Mouse (Mus musculus): ENCODE results near the gene Dll4. TPM values are rescaled to one million over a fixed set of nuclear protein-coding genes. Genes with fewer than 3 reads are reported as not detected.
A peak's percentile ranks its signal among the peaks of the same experiment; 100 is the strongest.

Gene Dll4
- polyA plus RNA-seq, 1 experiment from 2014 or later = 3.5 TPM

- Histone ChIP-seq H3K9ac (no peak overlapping the region), H3K4me1 (peaks cover 22% of the 10 kb centered on the region), H3K36me3 (replicated peaks) (peaks cover 69% of the 10 kb centered on the region), H3K9me3 (no peaks in the 10 kb centered on the region), H3K4me3 (replicated peaks) (no peak overlapping the region), H3K27me3 (no peaks in the 10 kb centered on the region), H3K4me2 (no peak overlapping the region), H3K27ac (no peak overlapping the region)
- WGBS = 95% methylated on average over 12 of the region's 12 CpGs
- no peak for ATAC-seq (ENCODE audit: low FRiP score)
These were observed 28.8 kb upstream of the Dll4 start for GRCm38 (mm10) chr2:119296756-119297155.

- Histone ChIP-seq H3K9me3 (no peaks in the 10 kb centered on the region), H3K4me2 (no peak overlapping the region), H3K36me3 (replicated peaks) (peaks cover 65% of the 10 kb centered on the region), H3K4me1 (peaks cover 22% of the 10 kb centered on the region), H3K4me3 (replicated peaks) (no peak overlapping the region), H3K27ac (no peak overlapping the region), H3K27me3 (no peaks in the 10 kb centered on the region), H3K9ac (no peak overlapping the region)
- 94% methylated on average over 19 of the region's 19 CpGs for WGBS
- ATAC-seq (ENCODE audit: low FRiP score) = no peak
These were observed 28.1 kb upstream of the Dll4 start for GRCm38 (mm10) chr2:119297506-119297905.

DNA sequence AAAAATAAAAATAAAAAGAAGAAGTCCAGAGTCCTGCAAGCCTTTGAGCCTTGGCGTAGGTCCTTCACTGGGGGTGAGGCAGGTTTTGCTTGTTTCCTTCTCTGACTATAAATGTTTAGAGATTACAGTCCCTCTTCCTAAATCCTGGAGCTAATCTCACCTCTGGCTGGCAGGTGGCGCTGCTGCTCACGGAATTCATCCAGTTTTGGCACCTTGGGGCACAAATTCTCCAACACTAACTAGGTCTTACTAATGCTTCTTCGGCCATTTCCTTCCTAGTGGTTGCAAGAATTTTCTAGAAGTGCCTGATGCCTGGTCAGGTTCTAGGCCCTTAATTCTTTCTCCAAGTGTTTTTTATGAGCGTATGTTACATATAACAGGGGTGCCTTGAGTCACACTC, 27.3 kb upstream of the Dll4 start:
- Histone ChIP-seq H3K4me2 (no peak overlapping the region), H3K4me3 (replicated peaks) (no peak overlapping the region), H3K27ac (no peak overlapping the region), H3K9me3 (no peaks in the 10 kb centered on the region), H3K27me3 (no peaks in the 10 kb centered on the region), H3K4me1 (peaks cover 22% of the 10 kb centered on the region), H3K36me3 (replicated peaks) (peaks cover 57% of the 10 kb centered on the region), H3K9ac (no peak overlapping the region)
- WGBS = 53% methylated on average over 5 of the region's 5 CpGs
- ATAC-seq (ENCODE audit: low FRiP score) = no peak

- Histone ChIP-seq H3K36me3 (replicated peaks) (peaks cover 51% of the 10 kb centered on the region), H3K27ac (no peak overlapping the region), H3K4me2 (no peak overlapping the region), H3K9ac (no peak overlapping the region), H3K27me3 (no peaks in the 10 kb centered on the region), H3K9me3 (no peaks in the 10 kb centered on the region), H3K4me3 (replicated peaks) (no peak overlapping the region), H3K4me1 (peaks cover 22% of the 10 kb centered on the region)
- WGBS = 90% methylated on average over 2 of the region's 2 CpGs
- no peak for ATAC-seq (ENCODE audit: low FRiP score)
These were observed 26.7 kb upstream of the Dll4 start for GRCm38 (mm10) chr2:119298839-119299238.

DNA sequence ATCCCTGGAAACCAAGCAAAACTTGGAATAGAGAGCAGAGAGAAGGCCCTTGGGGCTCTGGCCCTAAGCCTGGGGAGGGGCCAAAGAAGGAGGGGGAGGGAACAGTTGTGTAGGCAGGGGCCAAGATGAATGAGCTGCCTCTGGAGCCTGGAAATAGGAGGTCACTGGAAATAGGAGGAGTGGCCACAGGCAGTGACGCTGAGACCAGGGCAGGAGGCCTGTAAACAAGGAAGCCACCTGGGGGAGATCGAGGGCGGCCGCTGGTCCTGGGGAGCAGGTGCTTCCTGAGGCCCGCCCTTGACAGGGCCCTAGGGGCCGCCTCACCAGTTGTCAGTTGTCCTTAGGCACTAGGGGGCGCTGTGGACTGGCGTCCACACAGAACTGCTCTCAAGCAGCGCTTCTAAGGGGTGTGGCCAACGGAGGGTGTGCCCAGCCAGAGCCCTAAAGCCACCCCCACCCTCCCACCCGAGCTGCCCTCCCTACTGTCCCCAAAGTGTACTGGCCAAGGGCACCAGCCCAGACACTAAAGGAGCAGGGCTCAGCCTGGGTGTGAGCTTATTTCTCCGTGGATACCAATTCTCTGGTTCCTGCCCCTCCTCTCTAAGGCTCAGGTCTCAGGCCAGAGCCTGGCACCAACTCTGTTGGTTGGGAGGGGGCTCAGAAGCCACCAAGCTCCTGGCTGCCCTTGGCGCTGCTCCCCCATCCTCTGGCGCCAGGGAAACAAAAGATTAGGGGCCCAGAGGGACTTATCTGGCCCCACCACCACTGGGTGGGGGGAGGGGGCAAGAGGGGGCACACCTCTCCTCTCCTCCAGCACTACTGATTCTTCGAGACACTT, 25.4 kb upstream of the Dll4 start:
- peak overlapping the region; percentile 16 for H3K4me2 ChIP-seq
- H3K9me3 ChIP-seq = no peaks in the 10 kb centered on the region
- H3K36me3 ChIP-seq (replicated peaks) = peaks cover 39% of the 10 kb centered on the region
- H3K27me3 ChIP-seq = no peaks in the 10 kb centered on the region
- peak overlapping the region; percentile 61; the same call in 1 of the 2 replicates for H3K27ac ChIP-seq
- ATAC-seq (ENCODE audit: low FRiP score) = peak; percentile 82
- peaks cover 34% of the 10 kb centered on the region for H3K4me1 ChIP-seq
- WGBS = 6% methylated on average over 15 of the region's 15 CpGs
- no peak overlapping the region for H3K4me3 ChIP-seq (replicated peaks)
- H3K9ac ChIP-seq = no peak overlapping the region; the same call in 1 of the 2 replicates

DNA sequence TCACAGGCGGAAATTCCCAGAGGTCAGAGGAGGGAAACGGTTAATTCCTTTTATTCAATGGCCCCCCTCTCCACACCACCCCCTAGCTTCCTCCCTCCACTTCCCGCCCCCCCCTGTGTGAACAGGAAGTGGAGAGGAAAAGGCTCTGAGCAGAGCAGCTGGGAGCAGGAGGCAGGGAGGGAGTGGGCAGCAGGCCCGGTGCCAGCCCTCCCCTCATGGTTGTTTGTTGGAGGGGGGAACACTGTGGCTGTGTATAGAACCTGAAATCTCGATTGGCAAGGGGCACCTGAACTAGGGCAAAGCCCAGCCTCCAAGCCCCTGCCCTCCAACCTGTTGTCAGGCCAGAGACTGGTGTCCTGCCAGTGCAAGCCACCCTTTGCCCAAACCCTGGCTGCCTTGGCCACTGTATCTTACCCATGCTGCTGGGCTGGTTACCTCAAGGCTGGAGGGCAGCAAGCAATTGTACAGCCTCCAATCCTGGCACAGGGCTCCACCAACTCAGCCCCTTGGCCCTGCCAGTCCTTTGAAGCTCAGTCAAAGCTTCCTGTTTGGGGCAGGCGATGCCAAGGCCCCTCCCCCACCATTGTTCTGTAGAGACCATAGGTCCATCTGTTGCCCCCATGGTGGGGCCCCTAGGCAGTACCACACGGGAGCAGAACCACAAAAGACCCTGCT, 24.6 kb upstream of the Dll4 start:
- no peak overlapping the region for H3K4me3 ChIP-seq (replicated peaks)
- no peaks in the 10 kb centered on the region for H3K9me3 ChIP-seq
- peaks cover 35% of the 10 kb centered on the region for H3K36me3 ChIP-seq (replicated peaks)
- peaks cover 34% of the 10 kb centered on the region for H3K4me1 ChIP-seq
- 34% methylated on average over 7 of the region's 7 CpGs for WGBS
- H3K9ac ChIP-seq = no peak overlapping the region; the same call in 1 of the 2 replicates
- peak overlapping the region; percentile 16; the same call in 1 of the 2 replicates for H3K4me2 ChIP-seq
- H3K27me3 ChIP-seq = no peaks in the 10 kb centered on the region
- peak overlapping the region; percentile 61 for H3K27ac ChIP-seq
- peak; percentile 34; the same call in 1 of the 2 replicates for ATAC-seq (ENCODE audit: low FRiP score)

DNA sequence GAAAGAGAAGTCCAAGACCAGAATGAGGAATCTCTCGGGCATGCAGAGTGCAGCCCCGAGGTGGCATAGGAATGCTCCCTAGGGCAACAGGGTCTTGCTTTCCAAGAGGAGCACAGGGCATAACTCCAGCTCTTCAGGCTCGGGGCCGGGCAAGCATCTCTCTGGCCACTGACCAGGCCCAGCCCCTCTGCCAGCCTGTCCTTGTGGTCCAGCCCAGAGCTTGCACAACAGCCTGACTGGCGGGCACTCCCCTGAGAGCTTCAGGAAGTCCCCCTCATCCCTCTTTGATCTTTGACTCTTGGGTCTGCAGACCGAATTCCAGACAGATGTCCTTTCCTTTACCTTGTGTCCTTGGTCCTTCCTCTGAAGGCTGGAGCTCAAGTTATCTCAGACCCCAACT, 22.7 kb upstream of the Dll4 start:
- Histone ChIP-seq H3K9me3 (no peaks in the 10 kb centered on the region), H3K27ac (no peak overlapping the region)

GRCm38 (mm10) chr2:119304391-119304790, 21.2 kb upstream of the Dll4 start:
- H3K27me3 ChIP-seq = no peaks in the 10 kb centered on the region
- no peak for ATAC-seq (ENCODE audit: low FRiP score)
- H3K4me3 ChIP-seq (replicated peaks) = no peak overlapping the region
- no peak overlapping the region for H3K4me2 ChIP-seq
- no peak overlapping the region for H3K9ac ChIP-seq
- H3K27ac ChIP-seq = no peak overlapping the region
- 56% methylated on average over 3 of the region's 3 CpGs for WGBS
- 0 out of 2 replicates have a peak, but pooled peaks cover 5% of the 10 kb centered on the region for H3K36me3 ChIP-seq (replicated peaks)
- peaks cover 34% of the 10 kb centered on the region for H3K4me1 ChIP-seq
- no peaks in the 10 kb centered on the region for H3K9me3 ChIP-seq

More for the DNA sequence above, 22.7 kb upstream of the Dll4 start:
- peaks cover 19% of the 10 kb centered on the region for H3K36me3 ChIP-seq (replicated peaks)
- H3K9ac ChIP-seq = no peak overlapping the region
- H3K4me2 ChIP-seq = no peak overlapping the region
- H3K27me3 ChIP-seq = no peaks in the 10 kb centered on the region
- no peak for ATAC-seq (ENCODE audit: low FRiP score)
- 70% methylated on average over 6 of the region's 6 CpGs for WGBS
- peaks cover 34% of the 10 kb centered on the region for H3K4me1 ChIP-seq
- no peak overlapping the region for H3K4me3 ChIP-seq (replicated peaks)

DNA sequence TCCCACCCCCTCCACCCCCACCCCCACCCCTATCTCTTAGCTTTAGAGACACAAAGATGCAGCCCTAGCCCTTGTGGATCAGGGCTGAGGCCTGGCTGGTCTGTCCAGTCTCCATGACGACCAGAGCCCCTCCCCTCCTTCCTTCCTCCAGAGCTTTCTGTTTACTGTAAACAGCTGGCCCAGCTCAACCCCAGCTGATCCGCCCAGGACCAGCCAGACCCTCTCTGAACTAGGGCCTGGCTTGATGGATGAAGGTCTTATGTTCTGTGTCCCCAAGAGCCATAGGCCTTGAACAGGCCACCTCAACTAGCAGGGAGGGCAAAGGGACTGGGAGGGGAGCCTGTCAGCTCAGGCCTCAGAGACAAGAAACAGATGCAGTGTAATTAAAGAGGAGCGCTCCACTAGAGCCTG, 20.8 kb upstream of the Dll4 start:
- peaks cover 32% of the 10 kb centered on the region for H3K4me1 ChIP-seq
- H3K9me3 ChIP-seq = no peaks in the 10 kb centered on the region
- 19% methylated on average over 3 of the region's 3 CpGs for WGBS
- no peak overlapping the region for H3K4me3 ChIP-seq (replicated peaks)
- peak; percentile 73 for ATAC-seq (ENCODE audit: low FRiP score)
- H3K36me3 ChIP-seq (replicated peaks) = 0 out of 2 replicates have a peak, but pooled peaks cover 1% of the 10 kb centered on the region
- no peak overlapping the region for H3K4me2 ChIP-seq
- no peak overlapping the region for H3K9ac ChIP-seq
- H3K27me3 ChIP-seq = no peaks in the 10 kb centered on the region
- H3K27ac ChIP-seq = peak overlapping the region; percentile 31; the same call in 1 of the 2 replicates

GRCm38 (mm10) chr2:119311544-119311943, 14.0 kb upstream of the Dll4 start:
- no peak for ATAC-seq (ENCODE audit: low FRiP score)
- H3K36me3 ChIP-seq (replicated peaks) = no peaks in the 10 kb centered on the region
- no peak overlapping the region for H3K4me3 ChIP-seq (replicated peaks)
- H3K27ac ChIP-seq = no peak overlapping the region
- peaks cover 17% of the 10 kb centered on the region for H3K4me1 ChIP-seq
- no peaks in the 10 kb centered on the region for H3K9me3 ChIP-seq
- H3K27me3 ChIP-seq = peaks cover 60% of the 10 kb centered on the region
- H3K9ac ChIP-seq = no peak overlapping the region
- 57% methylated on average over 11 of the region's 12 CpGs for WGBS
- H3K4me2 ChIP-seq = no peak overlapping the region

DNA sequence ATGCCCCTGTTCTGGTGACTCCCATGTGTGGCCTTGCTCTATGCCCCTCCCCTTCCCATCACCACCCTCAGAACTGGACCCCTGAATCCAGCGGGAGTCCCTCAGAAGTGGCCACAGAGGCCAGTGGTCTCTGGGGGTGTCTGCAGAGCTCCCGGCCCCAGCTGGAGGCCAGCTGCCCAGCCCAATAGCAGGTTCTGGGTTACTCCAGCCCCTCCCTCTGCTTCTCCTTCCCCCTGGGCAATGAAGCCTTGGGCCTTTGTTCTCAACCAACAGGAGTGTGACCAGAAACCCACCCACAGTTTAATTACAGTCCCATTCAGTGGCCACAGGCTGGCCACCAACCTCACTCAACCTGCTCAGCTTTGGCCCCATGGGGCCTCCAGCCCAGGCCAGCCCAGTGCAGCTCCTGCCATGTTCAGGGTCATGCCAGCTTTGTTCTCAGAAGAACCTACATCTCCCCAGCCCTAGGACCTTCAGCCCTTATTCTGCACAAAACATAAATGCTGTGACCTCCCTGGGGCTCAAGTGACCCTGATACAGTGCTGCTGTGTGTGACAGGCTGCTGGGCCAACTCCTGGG, 13.1 kb upstream of the Dll4 start:
- Histone ChIP-seq H3K9me3 (no peaks in the 10 kb centered on the region), H3K4me3 (replicated peaks) (no peak overlapping the region), H3K27me3 (peaks cover 70% of the 10 kb centered on the region), H3K27ac (no peak overlapping the region), H3K4me2 (no peak overlapping the region), H3K4me1 (peaks cover 17% of the 10 kb centered on the region), H3K9ac (no peak overlapping the region), H3K36me3 (replicated peaks) (no peaks in the 10 kb centered on the region)
- WGBS = 45% methylated on average over 2 of the region's 2 CpGs
- ATAC-seq (ENCODE audit: low FRiP score) = 0 out of 2 replicates have a peak, but pooled peaks have one; percentile 15

GRCm38 (mm10) chr2:119313780-119314479, 11.7 kb upstream of the Dll4 start:
- Histone ChIP-seq H3K27ac (no peak overlapping the region), H3K4me1 (peaks cover 17% of the 10 kb centered on the region), H3K27me3 (peaks cover 84% of the 10 kb centered on the region), H3K36me3 (replicated peaks) (no peaks in the 10 kb centered on the region), H3K9ac (no peak overlapping the region), H3K9me3 (no peaks in the 10 kb centered on the region), H3K4me2 (0 out of 2 replicates have a peak overlapping the region, but pooled peaks have one; percentile 23), H3K4me3 (replicated peaks) (no peak overlapping the region)
- ATAC-seq (ENCODE audit: low FRiP score) = peak; percentile 52
- 21% methylated on average over 10 of the region's 10 CpGs for WGBS
